17 mouse cellular contexts compared by ENCODE assay signal in the genomic region with DNA sequence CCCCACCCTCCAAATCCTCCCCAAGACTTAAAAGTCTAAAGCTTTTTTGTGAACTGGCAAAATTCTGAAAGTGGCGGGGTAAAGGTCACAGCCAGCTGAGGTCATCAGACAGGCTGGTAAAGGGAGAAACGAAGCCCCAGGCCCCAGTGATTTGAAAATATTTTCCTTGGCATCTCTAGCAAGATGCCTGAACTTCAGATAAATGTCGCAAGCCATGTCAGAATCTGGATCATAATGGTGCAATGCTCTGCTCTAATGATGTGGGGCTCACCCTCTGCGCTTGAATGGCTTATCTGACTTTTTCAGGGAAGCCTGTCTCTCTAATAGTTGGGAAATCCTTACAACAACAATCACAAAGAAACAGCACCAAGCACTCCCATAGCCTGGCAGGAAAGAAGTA.
DNase-seq lines count a peak whose midpoint lies in the region; ATAC-seq and TF ChIP-seq lines count a peak whose summit lies in the region.
"Had no signal": no experiment of that assay in that cellular context is flagged by ENCODE, and none has a peak within 500 bp of the region (broad histone marks: within the 10 kb centered on the region; RNA-seq: fewer than 3 reads in every experiment).

No protein-coding gene starts in this region.

- no peaks in the 10 kb centered on the region for H3K9me3 ChIP-seq in heart, embryonic 13.5 days
- no peaks in the 10 kb centered on the region for H3K9me3 ChIP-seq in heart, embryonic 11.5 days (replicated peaks; ENCODE audit: control insufficient read depth, low read length)
- H3K9me3 ChIP-seq in liver, embryonic 11.5 days (ENCODE audit: control insufficient read depth, low read length), result no peaks in the 10 kb centered on the region
- no peaks in the 10 kb centered on the region for H3K9me3 ChIP-seq in liver, embryonic 14.5 days (ENCODE audit: control insufficient read depth, low read length)
- H3K9me3 ChIP-seq: hindbrain, embryonic 12.5 days; intestine, embryonic 15.5 days had no signal

- no peak overlapping the region for H3K4me2 ChIP-seq in heart, embryonic 13.5 days
- no peak overlapping the region for H3K4me2 ChIP-seq in heart, embryonic 11.5 days
- H3K4me2 ChIP-seq in liver, embryonic 11.5 days, result no peak overlapping the region
- H3K4me2 ChIP-seq in liver, embryonic 14.5 days (ENCODE audit: low read depth), result no peak overlapping the region
- H3K4me2 ChIP-seq: hindbrain, embryonic 12.5 days; intestine, embryonic 15.5 days; midbrain, embryonic 11.5 days had no signal

- TF ChIP-seq POLR2A in liver, adult 2 months (IDR thresholded peaks at IDR 0.05; ENCODE audit: extremely low read depth, insufficient read depth, low read length), result no peak

- H3K4me1 ChIP-seq in heart, embryonic 13.5 days, result peaks cover 96% of the 10 kb centered on the region
- H3K4me1 ChIP-seq in heart, embryonic 11.5 days (ENCODE audit: control insufficient read depth, insufficient read depth, low read length), result peaks cover 87% of the 10 kb centered on the region
- H3K4me1 ChIP-seq in liver, adult 2 months (ENCODE audit: control insufficient read depth, insufficient read depth, low read length), result peaks cover 21% of the 10 kb centered on the region
- H3K4me1 ChIP-seq in liver, embryonic 11.5 days (replicated peaks; ENCODE audit: control insufficient read depth, insufficient read depth, low read length), result peaks cover 75% of the 10 kb centered on the region
- peaks cover 51% of the 10 kb centered on the region for H3K4me1 ChIP-seq in brown adipose tissue, adult 24 weeks (ENCODE audit: control insufficient read depth, insufficient read depth, insufficient read length, low read length)
- H3K4me1 ChIP-seq in liver, embryonic 14.5 days (replicated peaks; ENCODE audit: control insufficient read depth in 2 of 2, insufficient read depth in 2 of 2, low read length in 1 of 2), result peaks cover 83 to 89% of the 10 kb centered on the region in 2 experiments

- no peak for TF ChIP-seq EP300 in liver, embryonic 14.5 days (IDR thresholded peaks at IDR 0.05; ENCODE audit: low read depth)

- no peak for ATAC-seq in heart, embryonic 13.5 days (ENCODE audit: extremely low read depth, insufficient number of reproducible peaks, low FRiP score, low TSS enrichment)
- ATAC-seq in heart, embryonic 11.5 days (replicated peaks; ENCODE audit: insufficient number of reproducible peaks, low FRiP score, low TSS enrichment), result no peak
- ATAC-seq in liver, embryonic 11.5 days (replicated peaks; ENCODE audit: low FRiP score), result no peak
- no peak for ATAC-seq in liver, embryonic 14.5 days (ENCODE audit: insufficient read depth)
- ATAC-seq: CD4-positive, CD25-positive, alpha-beta regulatory T cell, adult 4 months; forebrain, embryonic 16.5 days; intestine, embryonic 15.5 days had no signal

- peak overlapping the region; percentile 93 for H3K27ac ChIP-seq in heart, embryonic 13.5 days (replicated peaks)
- H3K27ac ChIP-seq in heart, embryonic 11.5 days (ENCODE audit: low read depth, low read length), result no peak overlapping the region
- H3K27ac ChIP-seq in liver, adult 2 months (replicated peaks; ENCODE audit: insufficient read depth, low read depth, low read length), result peak overlapping the region; percentile 9; the same call in 1 of the 2 replicates
- H3K27ac ChIP-seq in liver, embryonic 11.5 days (ENCODE audit: low read depth, low read length), result no peak overlapping the region
- H3K27ac ChIP-seq in brown adipose tissue, adult 24 weeks (replicated peaks; ENCODE audit: low read depth, low read length), result peak overlapping the region; percentile 6; the same call in 1 of the 2 replicates
- H3K27ac ChIP-seq in liver, embryonic 14.5 days, result peak overlapping the region; percentile 14; the same call in 1 of the 2 replicates
- H3K27ac ChIP-seq: intestine, embryonic 15.5 days had no signal

- H3K79me2 ChIP-seq in liver, adult 2 months (ENCODE audit: control insufficient read depth, insufficient read depth, low read length), result peaks cover 8% of the 10 kb centered on the region; the same call in 1 of the 2 replicates

- no peak for TF ChIP-seq CTCF in liver, adult 2 months (IDR thresholded peaks at IDR 0.05; ENCODE audit: low read depth, low read length)
- TF ChIP-seq CTCF in liver, embryonic 14.5 days (IDR thresholded peaks at IDR 0.05; ENCODE audit: low read depth), result no peak

- H3K4me3 ChIP-seq in heart, embryonic 13.5 days, result no peak overlapping the region
- H3K4me3 ChIP-seq in heart, embryonic 11.5 days (ENCODE audit: low read depth, low read length), result no peak overlapping the region
- H3K4me3 ChIP-seq in liver, adult 2 months (ENCODE audit: insufficient read depth, low read depth, low read length), result no peak overlapping the region
- H3K4me3 ChIP-seq in liver, embryonic 11.5 days (ENCODE audit: low read depth, low read length), result no peak overlapping the region
- H3K4me3 ChIP-seq in brown adipose tissue, adult 24 weeks (ENCODE audit: insufficient read depth, low read depth, low read length), result no peak overlapping the region
- H3K4me3 ChIP-seq in liver, embryonic 14.5 days (ENCODE audit: insufficient read depth in 1 of 2, low read depth in 2 of 2, low read length in 2 of 2), result no peak overlapping the region
- H3K4me3 ChIP-seq: hindbrain, embryonic 12.5 days; intestine, embryonic 15.5 days had no signal

- H3K9ac ChIP-seq in heart, embryonic 13.5 days, result peak overlapping the region; percentile 34; the same call in 1 of the 2 replicates
- H3K9ac ChIP-seq in heart, embryonic 11.5 days (ENCODE audit: low read depth, low read length), result no peak overlapping the region
- H3K9ac ChIP-seq in liver, adult 2 months (ENCODE audit: low read depth, low read length), result no peak overlapping the region
- no peak overlapping the region for H3K9ac ChIP-seq in liver, embryonic 11.5 days (ENCODE audit: low read depth, low read length)
- H3K9ac ChIP-seq in liver, embryonic 14.5 days (replicated peaks), result no peak overlapping the region
- H3K9ac ChIP-seq: hindbrain, embryonic 12.5 days; intestine, embryonic 15.5 days had no signal

- H3K27me3 ChIP-seq in heart, embryonic 13.5 days (replicated peaks), result no peaks in the 10 kb centered on the region
- no peaks in the 10 kb centered on the region for H3K27me3 ChIP-seq in heart, embryonic 11.5 days (ENCODE audit: control insufficient read depth, insufficient read depth, low read length)
- H3K27me3 ChIP-seq in liver, adult 2 months (ENCODE audit: control insufficient read depth, insufficient read depth, low read length), result no peaks in the 10 kb centered on the region
- H3K27me3 ChIP-seq in liver, embryonic 11.5 days (replicated peaks; ENCODE audit: control insufficient read depth, insufficient read depth, low read length), result no peaks in the 10 kb centered on the region
- no peaks in the 10 kb centered on the region for H3K27me3 ChIP-seq in liver, embryonic 14.5 days (ENCODE audit: control insufficient read depth, insufficient read depth, low read length)
- H3K27me3 ChIP-seq: hindbrain, embryonic 12.5 days; intestine, embryonic 15.5 days had no signal

- 57% methylated on average over 4 of the region's 4 CpGs for WGBS in heart, embryonic 13.5 days
- WGBS in heart, embryonic 11.5 days (ENCODE audit: insufficient replicate concordance), result 53% methylated on average over 4 of the region's 4 CpGs
- 19% methylated on average over 4 of the region's 4 CpGs for WGBS in liver, adult 2 months
- WGBS in liver, embryonic 11.5 days, result 52% methylated on average over 4 of the region's 4 CpGs
- 66% methylated on average over 4 of the region's 4 CpGs for WGBS in liver, embryonic 14.5 days (ENCODE audit: insufficient replicate concordance)

- no peaks in the 10 kb centered on the region for H3K36me3 ChIP-seq in heart, embryonic 13.5 days
- H3K36me3 ChIP-seq in heart, embryonic 11.5 days (ENCODE audit: control insufficient read depth, insufficient read depth, low read length), result no peaks in the 10 kb centered on the region
- no peaks in the 10 kb centered on the region for H3K36me3 ChIP-seq in liver, adult 2 months (ENCODE audit: control insufficient read depth, insufficient read depth, low read length)
- no peaks in the 10 kb centered on the region for H3K36me3 ChIP-seq in liver, embryonic 11.5 days (ENCODE audit: control insufficient read depth, insufficient read depth, low read length)
- no peaks in the 10 kb centered on the region for H3K36me3 ChIP-seq in liver, embryonic 14.5 days (replicated peaks; ENCODE audit: control insufficient read depth, insufficient read depth, low read depth)
- H3K36me3 ChIP-seq: hindbrain, embryonic 12.5 days; intestine, embryonic 15.5 days had no signal

- DNase-seq in liver, adult 2 months (ENCODE audit: extremely low read depth, low read depth, low spot score), result peak; percentile 81
- DNase-seq in liver, embryonic 11.5 days (ENCODE audit: low spot score), result no peak
- no peak for DNase-seq in liver, embryonic 14.5 days (ENCODE audit: low read depth in 3 of 3, low spot score in 3 of 3)
- no peak for DNase-seq in urinary bladder, adult 18-20 months (ENCODE audit: low spot score in 2 of 2)
- DNase-seq: adrenal gland, postnatal 25 days; cerebellum, adult 9-10 months; gastrocnemius, postnatal 10 days; lung, postnatal 14 days; thymus, adult 2 months had no signal

Comparison
In these comparisons a context has a peak if more than half of its experiments do, and no peak if none do; other contexts are left out.
1. H3K27ac ChIP-seq: peak in heart, embryonic 13.5 days (single experiment), liver, adult 2 months (single experiment), brown adipose tissue, adult 24 weeks (single experiment) and liver, embryonic 14.5 days (single experiment); none in heart, embryonic 11.5 days (single experiment) and liver, embryonic 11.5 days (single experiment).